Mouse (Mus musculus) hindbrain, embryonic 14.5 days (tissue): ENCODE data around the gene Adamtsl4. TPM values are rescaled to one million over a fixed set of nuclear protein-coding genes. Genes with fewer than 3 reads are reported as not detected.
A peak's percentile ranks its signal among the peaks of the same experiment; 100 is the strongest.
"Not testable (repeated sequence)": the region's sequence is repeated elsewhere in the genome, so short reads cannot be mapped to it uniquely, and the experiment has no call there.

Experiments
- ATAC-seq: fragments of 200-750 bp; cut with Nextera tagmentation; 2 replicates; pipeline ENCODE4 v1.8.0; 2017; ENCODE audit warnings: moderate number of reproducible peaks, mild to moderate bottlenecking, moderate TSS enrichment, moderate library complexity; ENCODE audit not compliant: low FRiP score
- DNase-seq: peaks from one replicate; pipeline ENCODE4 v3.0.0-alpha.2; 2015; ENCODE audit warnings: low spot score
- H3K27ac ChIP-seq: fragments of 300-500 bp; sonication (generic); 2 replicates; pipeline ENCODE4 v1.5.1; 2014; ENCODE audit warnings: mild to moderate bottlenecking, moderate library complexity
- H3K27me3 ChIP-seq: fragments of 300-500 bp; sonication (generic); 2 replicates; pipeline ENCODE4 v1.6.1; 2014; ENCODE audit warnings: mild to moderate bottlenecking, low read length, mixed read lengths; ENCODE audit not compliant: control insufficient read depth, insufficient read depth
- H3K36me3 ChIP-seq: fragments of 300-500 bp; sonication (generic); replicated peaks from 2 replicates; pipeline ENCODE4 v1.6.1; 2014; ENCODE audit not compliant: control insufficient read depth, insufficient read depth
- H3K4me1 ChIP-seq: fragments of 300-500 bp; sonication (generic); replicated peaks from 2 replicates; pipeline ENCODE4 v1.6.1; 2014; ENCODE audit warnings: antibody characterized with exemption, low read length, mixed read lengths; ENCODE audit not compliant: control insufficient read depth, insufficient read depth
- H3K4me2 ChIP-seq: fragments of 300-500 bp; sonication (generic); replicated peaks from 2 replicates; pipeline ENCODE4 v1.6.1; 2014; ENCODE audit warnings: mild to moderate bottlenecking, moderate library complexity
- H3K4me3 ChIP-seq: fragments of 300-500 bp; sonication (generic); replicated peaks from 2 replicates; pipeline ENCODE4 v1.5.1; 2014; ENCODE audit warnings: mild to moderate bottlenecking, low read length
- H3K9ac ChIP-seq: fragments of 300-500 bp; sonication (generic); 2 replicates; pipeline ENCODE4 v1.6.1; 2014
- H3K9me3 ChIP-seq: fragments of 300-500 bp; sonication (generic); 2 replicates; pipeline ENCODE4 v1.6.1; 2016; ENCODE audit warnings: low read length; ENCODE audit not compliant: control insufficient read depth
- WGBS: fragments of 180-500 bp; shearing (Covaris S2); extraction: QIAGEN DNeasy Blood & Tissue Kit; methylation state at CpG from one replicate; pipeline ENCODE4 v1.1.7; 2014; 5-methylcytosine and 5-hydroxymethylcytosine counted together
- polyA plus RNA-seq: library from polyadenylated mRNA; unstranded; fragments of >200 nt; fragmentation: Nextera tagmentation; extraction: Ambion mirVana; gene quantifications from 2 replicates; pipeline ENCODE4 v1.2.1, GENCODE M21; 2014

Gene Adamtsl4
- polyA plus RNA-seq, 1 experiment from 2014 or later = 0.35 TPM

- WGBS = 2% methylated on average over 8 of the region's 8 CpGs
Measured at GRCm38 (mm10) chr3:95659948-95660347, 27.8 kb downstream of the Adamtsl4 start.

GRCm38 (mm10) chr3:95658868-95659712 is 28.6 kb downstream of the Adamtsl4 start:
- Histone ChIP-seq H3K4me2 (peak overlapping the region; percentile 98), H3K27me3 (no peaks in the 10 kb centered on the region), H3K9ac (peak overlapping the region; percentile 97), H3K4me3 (peak overlapping the region; percentile 86), H3K36me3 (peaks cover 39% of the 10 kb centered on the region), H3K27ac (peak overlapping the region; percentile 95), H3K4me1 (peaks cover 41% of the 10 kb centered on the region), H3K9me3 (no peaks in the 10 kb centered on the region)
- DNase-seq = peak; percentile 75
- ATAC-seq = peak; percentile 77
- under 1% methylated on average over 77 of the region's 113 CpGs for WGBS

More at GRCm38 (mm10) chr3:95659948-95660347, 27.8 kb downstream of the Adamtsl4 start:
- peak overlapping the region; percentile 97 for H3K9ac ChIP-seq
- DNase-seq = peak; percentile 39
- peak overlapping the region; percentile 86 for H3K4me3 ChIP-seq
- no peak for ATAC-seq
- no peaks in the 10 kb centered on the region for H3K27me3 ChIP-seq
- no peaks in the 10 kb centered on the region for H3K9me3 ChIP-seq
- peaks cover 44% of the 10 kb centered on the region for H3K4me1 ChIP-seq
- peak overlapping the region; percentile 98 for H3K4me2 ChIP-seq
- H3K27ac ChIP-seq = peak overlapping the region; percentile 95
- H3K36me3 ChIP-seq = peaks cover 48% of the 10 kb centered on the region

DNA sequence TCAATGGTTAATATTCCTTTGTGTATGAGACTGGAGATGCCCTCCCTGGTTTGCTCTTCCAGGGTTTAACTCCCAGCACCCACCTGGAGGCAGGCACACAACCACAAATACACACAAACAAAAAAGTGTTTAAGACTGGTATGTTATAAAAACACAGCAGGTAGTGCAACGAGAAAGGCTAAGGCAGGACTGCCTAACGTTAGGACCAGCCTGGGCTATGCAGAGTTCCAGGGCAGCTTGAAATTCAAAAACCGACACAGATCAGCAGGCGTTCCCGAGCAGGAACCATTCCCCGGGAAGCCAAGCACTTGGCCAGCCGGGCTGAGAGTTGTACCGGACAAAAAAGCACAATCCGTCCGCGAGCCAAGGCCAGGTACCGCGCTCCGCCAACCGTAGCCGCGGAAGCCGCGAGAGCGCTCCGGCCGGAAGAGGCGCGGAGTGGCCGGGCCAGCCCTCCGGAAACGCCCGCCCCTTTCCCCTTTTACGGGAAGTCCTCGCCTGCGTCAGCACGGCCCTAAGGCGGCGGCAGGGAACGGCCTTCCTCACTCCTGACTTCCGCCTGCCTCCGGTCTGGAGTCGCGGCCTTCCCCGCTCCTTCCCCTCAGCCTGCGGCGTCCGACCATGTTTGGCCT is 29.4 kb downstream of the Adamtsl4 start, which contains the start of gene Mcl1:
TSS of gene Mcl1 (plus strand) at position 553 of the 632 bp plus-strand sequence.
- ATAC-seq = peak; percentile 98
- Histone ChIP-seq H3K9me3 (no peaks in the 10 kb centered on the region), H3K4me1 (peaks cover 38% of the 10 kb centered on the region), H3K27ac (peak within 1 kb of the TSS; percentile 95), H3K4me2 (peak within 1 kb of the TSS; percentile 98), H3K9ac (peak within 1 kb of the TSS; percentile 97), H3K4me3 (peak within 1 kb of the TSS; percentile 86), H3K27me3 (no peaks in the 10 kb centered on the region), H3K36me3 (peaks cover 32% of the 10 kb centered on the region)
- peak; percentile 94 for DNase-seq
- WGBS = under 1% methylated on average over 38 of the region's 43 CpGs

DNA sequence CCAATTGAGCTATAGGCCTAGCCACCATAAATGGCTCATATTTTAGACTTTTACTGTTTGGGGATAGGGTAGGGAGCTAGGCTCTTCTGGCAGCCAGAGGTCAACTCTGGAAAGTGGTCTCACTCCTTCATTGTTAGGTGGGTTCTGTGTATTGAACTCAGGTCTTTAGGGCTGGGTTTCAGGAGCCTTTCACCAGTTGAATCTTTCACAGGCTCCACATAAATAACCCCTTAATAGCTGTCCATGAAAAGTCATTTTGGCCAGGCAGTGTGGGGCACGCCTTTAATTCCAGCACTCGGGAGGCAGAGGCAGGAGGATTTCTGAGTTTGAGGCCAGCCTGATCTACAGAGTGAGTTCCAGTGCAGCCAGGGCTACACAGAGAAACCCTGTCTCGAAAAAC is 30.0 kb downstream of the Adamtsl4 start:
- DNase-seq (no peak), ATAC-seq (no peak)
- Histone ChIP-seq H3K36me3 (peaks cover 26% of the 10 kb centered on the region), H3K4me2 (peak overlapping the region; percentile 98), H3K27me3 (no peaks in the 10 kb centered on the region), H3K9ac (peak overlapping the region; percentile 97; the same call in 1 of the 2 replicates), H3K27ac (peak overlapping the region; percentile 95), H3K4me1 (peaks cover 34% of the 10 kb centered on the region), H3K4me3 (peak overlapping the region; percentile 86), H3K9me3 (no peaks in the 10 kb centered on the region)
- 89% methylated on average over 3 of the region's 3 CpGs for WGBS

- Histone ChIP-seq H3K9ac (no peak overlapping the region), H3K9me3 (no peaks in the 10 kb centered on the region), H3K36me3 (peaks cover 20% of the 10 kb centered on the region), H3K27me3 (no peaks in the 10 kb centered on the region), H3K27ac (no peak overlapping the region), H3K4me2 (no peak overlapping the region), H3K4me3 (no peak overlapping the region), H3K4me1 (peaks cover 28% of the 10 kb centered on the region)
- DNase-seq (no peak), ATAC-seq (no peak)
- 86% methylated on average over 3 of the region's 3 CpGs for WGBS
Measured at GRCm38 (mm10) chr3:95657108-95657507, 30.6 kb downstream of the Adamtsl4 start.

- DNase-seq = no peak
- no peak for ATAC-seq
- no peaks in the 10 kb centered on the region for H3K27me3 ChIP-seq
- no peaks in the 10 kb centered on the region for H3K9me3 ChIP-seq
- no peak overlapping the region for H3K27ac ChIP-seq
- peaks cover 11% of the 10 kb centered on the region for H3K4me1 ChIP-seq
- H3K4me2 ChIP-seq = no peak overlapping the region
- H3K9ac ChIP-seq = no peak overlapping the region
- peaks cover 4% of the 10 kb centered on the region; the same call in 1 of the 2 replicates for H3K36me3 ChIP-seq
- WGBS = 90% methylated on average over 5 of the region's 5 CpGs
- H3K4me3 ChIP-seq = no peak overlapping the region
Measured at GRCm38 (mm10) chr3:95655437-95655836, 32.3 kb downstream of the Adamtsl4 start.

GRCm38 (mm10) chr3:95654371-95654770 is 33.3 kb downstream of the Adamtsl4 start:
- 94% methylated on average over 3 of the region's 3 CpGs for WGBS
- H3K4me2 ChIP-seq, H3K4me3 ChIP-seq, H3K27ac ChIP-seq, ATAC-seq, H3K27me3 ChIP-seq, H3K36me3 ChIP-seq, H3K9me3 ChIP-seq, DNase-seq, H3K9ac ChIP-seq, H3K4me1 ChIP-seq: not testable (repeated sequence)

DNA sequence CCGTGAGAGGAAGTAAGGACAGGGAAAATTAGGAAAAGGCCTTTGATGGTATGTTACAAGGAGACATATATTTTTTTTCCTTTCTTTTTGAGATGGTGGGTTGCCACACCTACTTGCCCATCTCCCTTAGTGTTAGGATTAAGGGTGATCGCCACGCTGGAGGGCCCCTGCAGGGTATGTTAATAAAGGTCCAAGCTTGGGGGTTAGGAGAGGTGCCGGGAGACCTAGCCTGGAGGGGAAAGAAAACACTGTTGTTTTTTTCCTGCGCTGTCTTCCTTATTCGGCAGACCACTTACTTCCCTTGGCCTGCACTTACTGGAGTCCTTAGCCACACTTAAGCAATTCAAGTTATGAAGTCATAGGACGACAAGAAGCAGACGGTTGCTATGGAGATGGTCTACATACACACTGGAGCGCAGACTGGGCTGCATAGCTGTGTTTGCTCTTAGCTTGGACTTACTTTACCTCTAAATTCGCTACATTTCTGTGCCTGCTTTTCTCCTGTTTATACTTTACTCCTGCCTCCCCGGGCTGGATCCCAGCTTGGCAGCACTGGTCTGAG is 34.2 kb downstream of the Adamtsl4 start:
- H3K9ac ChIP-seq = no peak overlapping the region

GRCm38 (mm10) chr3:95652871-95653270 is 34.8 kb downstream of the Adamtsl4 start:
- no peak for ATAC-seq
- Histone ChIP-seq H3K9ac (no peak overlapping the region), H3K36me3 (no peaks in the 10 kb centered on the region), H3K4me1 (0 out of 2 replicates have a peak, but pooled peaks cover 7% of the 10 kb centered on the region), H3K4me2 (no peak overlapping the region), H3K27me3 (no peaks in the 10 kb centered on the region), H3K9me3 (no peaks in the 10 kb centered on the region), H3K4me3 (no peak overlapping the region), H3K27ac (no peak overlapping the region)
- WGBS = 20% methylated on average over 6 of the region's 6 CpGs
- DNase-seq = no peak

More for the DNA sequence above, 34.2 kb downstream of the Adamtsl4 start:
- WGBS = 21% methylated on average over 11 of the region's 11 CpGs
- H3K4me3 ChIP-seq = no peak overlapping the region
- no peaks in the 10 kb centered on the region for H3K9me3 ChIP-seq
- no peaks in the 10 kb centered on the region for H3K36me3 ChIP-seq
- 0 out of 2 replicates have a peak, but pooled peaks cover 8% of the 10 kb centered on the region for H3K4me1 ChIP-seq
- H3K27ac ChIP-seq = no peak overlapping the region
- H3K4me2 ChIP-seq = no peak overlapping the region
- no peaks in the 10 kb centered on the region for H3K27me3 ChIP-seq
- ATAC-seq = no peak
- no peak for DNase-seq
